Mouse (Mus musculus) ES-CJ7 (cell line): Measurements from ENCODE around the gene Erg.

Experiments used
- DNase-seq: peaks from one replicate; pipeline ENCODE4 v3.0.0; 2011; ENCODE audit warnings: low read depth, low spot score

The Erg gene

GRCm38 (mm10) chr16:95353838-95354237 lies 232.6 kb downstream of the Erg start:
- no peak for DNase-seq

DNA sequence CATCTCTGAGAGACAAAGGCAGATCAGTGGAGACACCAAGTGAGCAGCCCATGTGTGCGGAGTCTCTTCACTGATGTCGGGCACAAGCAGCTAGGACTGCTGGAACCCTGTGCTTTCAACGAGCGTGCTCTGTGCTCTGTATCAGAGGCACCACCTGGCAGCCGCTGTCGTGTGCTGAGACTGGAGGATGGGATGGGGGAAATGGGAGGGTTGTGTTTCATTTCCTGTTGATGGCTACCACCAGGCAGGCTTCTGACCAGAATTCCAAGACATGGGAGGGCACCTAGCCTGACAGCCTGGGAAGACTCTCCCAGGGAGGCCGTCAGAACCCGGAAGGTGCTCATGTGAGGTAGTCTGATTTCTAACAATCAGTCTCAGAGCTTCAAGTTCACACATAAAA lies 234.1 kb downstream of the Erg start:
- no peak for DNase-seq

DNA sequence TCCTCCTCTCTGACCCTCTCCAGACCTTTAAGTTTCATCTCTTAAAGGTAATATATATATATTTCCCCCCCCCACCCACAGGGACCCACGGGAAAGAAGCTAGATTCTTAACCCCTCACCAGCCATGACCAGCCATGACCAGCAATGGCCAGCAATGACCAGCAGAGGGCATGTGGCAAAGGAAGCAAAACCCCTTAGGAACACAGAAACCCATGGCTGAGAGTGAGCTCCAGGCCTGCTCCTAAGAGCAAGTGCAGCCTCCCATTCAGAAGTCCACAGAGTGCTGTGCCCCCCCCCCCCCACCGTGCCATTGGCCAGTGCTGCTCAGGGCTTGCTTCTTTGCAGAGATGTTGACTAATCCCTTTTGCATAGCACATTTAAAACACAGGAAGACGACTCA lies 235.9 kb downstream of the Erg start:
- DNase-seq = peak; percentile 36

GRCm38 (mm10) chr16:95349745-95350144 lies 236.6 kb downstream of the Erg start:
- DNase-seq = no peak

GRCm38 (mm10) chr16:95349344-95349743 lies 237.0 kb downstream of the Erg start:
- no peak for DNase-seq

GRCm38 (mm10) chr16:95348555-95348954 lies 237.8 kb downstream of the Erg start:
- no peak for DNase-seq

DNA sequence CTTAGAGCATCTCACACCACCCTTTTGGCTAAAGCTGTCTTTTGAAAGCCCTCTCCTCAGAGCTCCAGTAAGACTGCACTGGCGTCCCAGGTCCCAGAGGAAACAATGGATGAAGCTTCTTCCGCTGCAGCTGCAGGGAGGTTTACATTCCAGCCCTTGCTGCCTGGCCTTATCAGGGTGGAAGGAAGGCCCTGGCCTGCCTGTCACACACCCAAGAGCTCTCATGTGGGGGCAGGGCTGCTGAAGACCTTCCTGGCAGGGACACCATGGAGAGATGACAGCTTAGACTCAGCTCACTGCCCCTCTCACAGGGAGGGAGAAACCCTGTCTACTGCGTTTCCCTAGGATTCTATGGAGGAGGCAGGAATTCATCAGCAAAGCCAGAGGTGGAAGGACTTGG lies 239.2 kb downstream of the Erg start:
- no peak for DNase-seq

GRCm38 (mm10) chr16:95345882-95346281 lies 240.5 kb downstream of the Erg start:
- DNase-seq = peak; percentile 65

GRCm38 (mm10) chr16:95344961-95345360 lies 241.4 kb downstream of the Erg start:
- no peak for DNase-seq

GRCm38 (mm10) chr16:95342030-95342429 lies 244.4 kb downstream of the Erg start:
- peak; percentile 53 for DNase-seq

- DNase-seq = peak; percentile 89
Observed at GRCm38 (mm10) chr16:95340885-95341791, 245.3 kb downstream of the Erg start.

DNA sequence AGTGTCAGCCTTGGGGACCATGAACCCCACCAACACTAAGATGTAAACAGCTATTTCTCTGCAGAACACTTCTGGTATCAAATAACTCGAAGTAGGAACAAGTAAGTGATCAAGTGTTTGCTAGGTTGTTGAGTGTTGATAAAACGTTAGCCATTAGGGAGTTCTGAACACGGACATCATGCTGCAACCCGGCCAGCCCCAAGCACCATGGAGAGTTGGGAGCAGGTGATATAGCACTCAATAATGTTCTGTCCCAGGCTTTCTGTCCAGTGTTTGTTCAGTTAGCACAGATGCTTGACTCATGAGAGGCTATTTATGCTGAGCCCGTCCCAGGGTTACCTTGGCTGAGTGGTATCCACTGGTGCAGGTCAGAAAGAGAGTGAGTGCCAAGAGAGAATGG lies 254.2 kb downstream of the Erg start:
- DNase-seq = no peak

- DNase-seq = no peak
Observed at GRCm38 (mm10) chr16:95321945-95322625, 264.3 kb downstream of the Erg start.
